Mouse (Mus musculus): ENCODE data around the gene Invs. TPM values are rescaled to one million over a fixed set of nuclear protein-coding genes. Genes with fewer than 3 reads are reported as not detected.
"Not testable (repeated sequence)": the region's sequence is repeated elsewhere in the genome, so short reads cannot be mapped to it uniquely, and the experiment has no call there.

Gene Invs
- polyA plus RNA-seq, 1 experiment from 2014 or later = 7.7 TPM

- ATAC-seq = no peak
- WGBS = 84% methylated on average over 6 of the region's 6 CpGs
- H3K4me3 ChIP-seq (replicated peaks) = no peak overlapping the region
Measured at GRCm38 (mm10) chr4:48332453-48333051, 53.0 kb downstream of the Invs start.

GRCm38 (mm10) chr4:48334927-48335763 lies 55.6 kb downstream of the Invs start:
- peak overlapping the region; percentile 26 for H3K27ac ChIP-seq
- peak; percentile 97 for ATAC-seq
- H3K27me3 ChIP-seq = peaks cover 7% of the 10 kb centered on the region; the same call in 1 of the 2 replicates
- H3K4me2 ChIP-seq (replicated peaks) = peak overlapping the region; percentile 1
- H3K4me1 ChIP-seq (replicated peaks) = peaks cover 12% of the 10 kb centered on the region
- no peaks in the 10 kb centered on the region for H3K9me3 ChIP-seq
- H3K9ac ChIP-seq (replicated peaks) = no peak overlapping the region
- 2% methylated on average over 7 of the region's 7 CpGs for whole genome bisulfite sequencing
- H3K4me3 ChIP-seq (replicated peaks) = no peak overlapping the region
- no peaks in the 10 kb centered on the region for H3K36me3 ChIP-seq

More at GRCm38 (mm10) chr4:48332453-48333051, 53.0 kb downstream of the Invs start:
- Histone ChIP-seq H3K27me3 (peaks cover 7% of the 10 kb centered on the region; the same call in 1 of the 2 replicates), H3K9ac (replicated peaks) (no peak overlapping the region), H3K9me3 (no peaks in the 10 kb centered on the region), H3K36me3 (no peaks in the 10 kb centered on the region), H3K4me1 (replicated peaks) (peaks cover 12% of the 10 kb centered on the region), H3K27ac (no peak overlapping the region), H3K4me2 (replicated peaks) (no peak overlapping the region)

GRCm38 (mm10) chr4:48342705-48343104 lies 63.1 kb downstream of the Invs start:
- H3K27ac ChIP-seq = no peak overlapping the region
- H3K36me3 ChIP-seq = no peaks in the 10 kb centered on the region
- H3K9me3 ChIP-seq = no peaks in the 10 kb centered on the region
- H3K9ac ChIP-seq (replicated peaks) = no peak overlapping the region
- WGBS = 88% methylated on average over 4 of the region's 4 CpGs
- no peak for ATAC-seq
- no peak overlapping the region for H3K4me3 ChIP-seq (replicated peaks)
- no peaks in the 10 kb centered on the region for H3K4me1 ChIP-seq (replicated peaks)
- H3K4me2 ChIP-seq (replicated peaks) = no peak overlapping the region
- H3K27me3 ChIP-seq = no peaks in the 10 kb centered on the region

DNA sequence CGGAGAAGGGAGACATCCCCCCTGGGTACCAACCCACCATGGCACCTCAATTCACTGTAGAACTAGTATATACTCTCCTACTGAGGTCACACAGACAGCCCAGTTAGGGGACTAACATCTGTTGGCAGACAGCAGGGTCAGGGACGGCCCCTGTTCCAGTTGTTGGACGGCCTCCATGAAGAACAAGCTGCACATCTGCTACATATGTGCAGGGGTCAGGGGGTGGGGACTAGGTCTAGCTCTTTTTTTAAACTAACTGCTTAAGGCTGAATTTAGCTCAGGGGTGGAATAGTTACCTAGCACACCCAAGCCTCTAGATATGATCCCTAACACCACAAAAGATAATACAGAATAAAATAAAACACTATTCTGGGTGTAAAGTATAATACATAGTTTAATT lies 82.8 kb downstream of the Invs start:
- no peak overlapping the region for H3K4me2 ChIP-seq (replicated peaks)
- WGBS = 78% methylated on average over 3 of the region's 3 CpGs
- no peaks in the 10 kb centered on the region for H3K4me1 ChIP-seq (replicated peaks)
- no peak for ATAC-seq
- no peak overlapping the region for H3K9ac ChIP-seq (replicated peaks)
- H3K4me3 ChIP-seq (replicated peaks) = no peak overlapping the region
- H3K9me3 ChIP-seq = peaks cover 4% of the 10 kb centered on the region; the same call in 1 of the 2 replicates
- H3K36me3 ChIP-seq = no peaks in the 10 kb centered on the region
- H3K27ac ChIP-seq = no peak overlapping the region
- H3K27me3 ChIP-seq = no peaks in the 10 kb centered on the region

GRCm38 (mm10) chr4:48371037-48371436 lies 91.5 kb downstream of the Invs start:
- Histone ChIP-seq H3K9ac (replicated peaks) (no peak overlapping the region), H3K36me3 (no peaks in the 10 kb centered on the region), H3K9me3 (peaks cover 3% of the 10 kb centered on the region; the same call in 1 of the 2 replicates), H3K4me2 (replicated peaks) (no peak overlapping the region), H3K4me1 (replicated peaks) (no peaks in the 10 kb centered on the region), H3K4me3 (replicated peaks) (no peak overlapping the region), H3K27ac (no peak overlapping the region), H3K27me3 (no peaks in the 10 kb centered on the region)
- WGBS = 91% methylated on average over 1 of the region's 1 CpGs
- ATAC-seq = no peak

GRCm38 (mm10) chr4:48380940-48381339 lies 101.4 kb downstream of the Invs start:
- Histone ChIP-seq H3K27me3 (no peaks in the 10 kb centered on the region), H3K4me3 (replicated peaks) (no peak overlapping the region), H3K9ac (replicated peaks) (no peak overlapping the region), H3K36me3 (no peaks in the 10 kb centered on the region), H3K4me2 (replicated peaks) (no peak overlapping the region), H3K9me3 (no peaks in the 10 kb centered on the region), H3K4me1 (replicated peaks) (no peaks in the 10 kb centered on the region), H3K27ac (no peak overlapping the region)
- 0 out of 2 replicates have a peak, but pooled peaks have one; percentile 69 for ATAC-seq
- 0% methylated on average over 2 of the region's 2 CpGs for WGBS

DNA sequence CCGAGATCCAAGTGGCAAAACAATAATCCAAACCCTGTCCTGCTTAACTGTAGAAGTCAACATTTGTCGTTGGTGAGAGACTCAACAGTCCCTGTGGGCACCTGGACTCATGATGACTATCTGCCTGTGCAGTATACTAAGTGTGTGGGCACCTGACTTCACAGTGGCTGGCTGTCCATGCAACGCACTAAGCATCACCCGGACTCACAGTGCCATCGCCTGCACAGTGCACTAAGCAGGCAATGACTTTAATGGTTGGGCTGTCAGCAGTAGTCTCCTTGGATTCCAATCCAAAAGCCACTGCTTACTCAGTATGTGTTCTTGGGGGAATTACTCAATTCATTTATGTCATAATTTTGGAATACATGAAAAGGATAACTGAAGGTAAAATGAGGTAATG lies 102.9 kb downstream of the Invs start:
- no peak overlapping the region for H3K4me2 ChIP-seq (replicated peaks)
- no peak for ATAC-seq
- 80% methylated on average over 5 of the region's 5 CpGs for WGBS
- H3K9ac ChIP-seq (replicated peaks) = no peak overlapping the region
- no peaks in the 10 kb centered on the region for H3K9me3 ChIP-seq
- no peaks in the 10 kb centered on the region for H3K36me3 ChIP-seq
- no peaks in the 10 kb centered on the region for H3K4me1 ChIP-seq (replicated peaks)
- no peaks in the 10 kb centered on the region for H3K27me3 ChIP-seq
- no peak overlapping the region for H3K27ac ChIP-seq
- no peak overlapping the region for H3K4me3 ChIP-seq (replicated peaks)

DNA sequence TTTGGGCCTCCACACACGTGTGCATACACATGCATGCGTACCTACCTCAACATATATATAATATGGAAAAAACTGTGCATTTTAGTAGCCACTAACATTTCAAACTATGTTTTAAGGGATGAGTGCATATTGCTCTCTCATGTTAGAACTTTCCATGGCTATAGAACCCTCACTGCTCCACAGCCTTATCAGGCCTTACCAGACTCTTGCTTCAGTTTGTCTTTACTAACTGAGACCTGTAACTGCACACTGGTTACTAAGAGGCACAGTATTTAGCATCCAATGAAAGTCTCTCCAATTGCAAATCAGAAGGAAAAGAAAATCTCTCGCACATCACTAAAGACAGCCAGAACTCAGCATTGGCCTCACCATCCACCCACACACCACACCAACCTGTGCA lies 117.4 kb downstream of the Invs start:
- ATAC-seq = no peak
- Histone ChIP-seq H3K4me2 (replicated peaks) (no peak overlapping the region), H3K9ac (replicated peaks) (no peak overlapping the region)

GRCm38 (mm10) chr4:48403066-48403640 lies 123.6 kb downstream of the Invs start:
- no peak for ATAC-seq
- Histone ChIP-seq H3K9ac (replicated peaks) (no peak overlapping the region), H3K4me3 (replicated peaks) (no peak overlapping the region), H3K27me3 (no peaks in the 10 kb centered on the region), H3K4me1 (replicated peaks) (no peaks in the 10 kb centered on the region), H3K36me3 (no peaks in the 10 kb centered on the region), H3K4me2 (replicated peaks) (no peak overlapping the region), H3K9me3 (no peaks in the 10 kb centered on the region), H3K27ac (no peak overlapping the region)
- 85% methylated on average over 16 of the region's 16 CpGs for WGBS

More for the DNA sequence above, 117.4 kb downstream of the Invs start:
- H3K27ac ChIP-seq = no peak overlapping the region
- no peak overlapping the region for H3K4me3 ChIP-seq (replicated peaks)
- WGBS = 92% methylated on average over 3 of the region's 3 CpGs
- peaks cover 9% of the 10 kb centered on the region; the same call in 1 of the 2 replicates for H3K36me3 ChIP-seq
- no peaks in the 10 kb centered on the region for H3K9me3 ChIP-seq
- no peaks in the 10 kb centered on the region for H3K27me3 ChIP-seq
- H3K4me1 ChIP-seq (replicated peaks) = no peaks in the 10 kb centered on the region

- not testable (repeated sequence) for H3K27ac ChIP-seq; H3K36me3 ChIP-seq; ATAC-seq; H3K4me3 ChIP-seq (replicated peaks); H3K4me2 ChIP-seq (replicated peaks); H3K9ac ChIP-seq (replicated peaks); H3K9me3 ChIP-seq; H3K27me3 ChIP-seq; H3K4me1 ChIP-seq (replicated peaks)
- whole genome bisulfite sequencing = 87% methylated on average over 9 of the region's 10 CpGs
Measured at GRCm38 (mm10) chr4:48405724-48406491, 126.3 kb downstream of the Invs start.

- no peaks in the 10 kb centered on the region for H3K27me3 ChIP-seq
- H3K4me1 ChIP-seq (replicated peaks) = no peaks in the 10 kb centered on the region
- no peak overlapping the region for H3K9ac ChIP-seq (replicated peaks)
- no peaks in the 10 kb centered on the region for H3K9me3 ChIP-seq
- ATAC-seq = peak; percentile 53
- 48% methylated on average over 18 of the region's 18 CpGs for WGBS
- 0 out of 2 replicates have a peak overlapping the region, but pooled peaks have one; percentile 7 for H3K4me2 ChIP-seq (replicated peaks)
- H3K27ac ChIP-seq = no peak overlapping the region
- H3K4me3 ChIP-seq (replicated peaks) = no peak overlapping the region
- no peaks in the 10 kb centered on the region for H3K36me3 ChIP-seq
Measured at GRCm38 (mm10) chr4:48407350-48408039, 127.9 kb downstream of the Invs start.

All from midbrain, embryonic 13.5 days (tissue).